Mouse (Mus musculus) heart, embryonic 14.5 days (tissue): ENCODE measurements around the gene Tbxas1. TPM values are rescaled to one million over a fixed set of nuclear protein-coding genes. Genes with fewer than 3 reads are reported as not detected.

Experiments
- ATAC-seq: fragments of 200-750 bp; cut with Nextera tagmentation; 2 replicates; pipeline ENCODE4 v1.8.0; 2017; ENCODE audit warnings: low read depth, moderate TSS enrichment; ENCODE audit not compliant: insufficient number of reproducible peaks, insufficient read depth, low FRiP score
- H3K27ac ChIP-seq, 2 experiments: fragments of 200-500 bp in 1 of 2; fragments of 300-500 bp in 1 of 2; sonication (generic) in 1 of 2; replicated peaks in 1 of 2; 2 replicates each; pipeline ENCODE4 v1.5.1; 2012 to 2014; ENCODE audit warnings: low read depth in 2 of 2, low read length in 2 of 2, control low read depth in 1 of 2, mild to moderate bottlenecking in 1 of 2, mixed read lengths in 1 of 2; ENCODE audit not compliant: control insufficient read depth in 1 of 2, insufficient read depth in 1 of 2
- H3K27me3 ChIP-seq: fragments of 300-500 bp; sonication (generic); 2 replicates; pipeline ENCODE4 v1.6.1; 2014; ENCODE audit warnings: mild to moderate bottlenecking, low read length, control low read depth; ENCODE audit not compliant: control insufficient read depth, insufficient read depth
- H3K36me3 ChIP-seq: fragments of 300-500 bp; sonication (generic); 2 replicates; pipeline ENCODE4 v1.6.1; 2014; ENCODE audit warnings: mild to moderate bottlenecking, control low read depth, low read length, mixed read lengths; ENCODE audit not compliant: control insufficient read depth, insufficient read depth
- H3K4me1 ChIP-seq, 2 experiments: fragments of 200-500 bp in 1 of 2; fragments of 300-500 bp in 1 of 2; sonication (generic) in 1 of 2; 2 replicates each; pipeline ENCODE4 v1.6.1; 2012 to 2014; ENCODE audit warnings: low read length in 2 of 2, control low read depth in 1 of 2, mixed read lengths in 1 of 2; ENCODE audit not compliant: control insufficient read depth in 2 of 2, insufficient read depth in 2 of 2
- H3K4me2 ChIP-seq: fragments of 300-500 bp; sonication (generic); 2 replicates; pipeline ENCODE4 v1.6.1; 2014; ENCODE audit warnings: mild to moderate bottlenecking, low read length
- H3K4me3 ChIP-seq, 2 experiments: fragments of 200-500 bp in 1 of 2; fragments of 300-500 bp in 1 of 2; sonication (generic) in 1 of 2; 2 replicates each; pipeline ENCODE4 v1.5.1; 2012 to 2014; ENCODE audit warnings: low read length in 2 of 2, mild to moderate bottlenecking in 2 of 2, control low read depth in 1 of 2, low read depth in 1 of 2, moderate library complexity in 1 of 2; ENCODE audit not compliant: control insufficient read depth in 1 of 2, insufficient read depth in 1 of 2
- H3K9ac ChIP-seq: fragments of 300-500 bp; sonication (generic); 2 replicates; pipeline ENCODE4 v1.6.1; 2014; ENCODE audit warnings: mild to moderate bottlenecking, low read length
- H3K9me3 ChIP-seq: fragments of 300-500 bp; sonication (generic); 2 replicates; pipeline ENCODE4 v1.6.1; 2016; ENCODE audit warnings: low read length, control low read depth; ENCODE audit not compliant: control insufficient read depth
- WGBS: fragments of 180-500 bp; shearing (Covaris S2); extraction: QIAGEN DNeasy Blood & Tissue Kit; methylation state at CpG from one replicate; pipeline ENCODE4 v1.1.7; 2014; 5-methylcytosine and 5-hydroxymethylcytosine counted together
- polyA plus RNA-seq: library from polyadenylated mRNA; unstranded; fragments of >200 nt; fragmentation: Nextera tagmentation; extraction: Ambion mirVana; gene quantifications from 2 replicates; pipeline ENCODE4 v1.2.1, GENCODE M21; 2014

Tbxas1 gene
- polyA plus RNA-seq, 1 experiment from 2014 or later, result 1.5 TPM

DNA sequence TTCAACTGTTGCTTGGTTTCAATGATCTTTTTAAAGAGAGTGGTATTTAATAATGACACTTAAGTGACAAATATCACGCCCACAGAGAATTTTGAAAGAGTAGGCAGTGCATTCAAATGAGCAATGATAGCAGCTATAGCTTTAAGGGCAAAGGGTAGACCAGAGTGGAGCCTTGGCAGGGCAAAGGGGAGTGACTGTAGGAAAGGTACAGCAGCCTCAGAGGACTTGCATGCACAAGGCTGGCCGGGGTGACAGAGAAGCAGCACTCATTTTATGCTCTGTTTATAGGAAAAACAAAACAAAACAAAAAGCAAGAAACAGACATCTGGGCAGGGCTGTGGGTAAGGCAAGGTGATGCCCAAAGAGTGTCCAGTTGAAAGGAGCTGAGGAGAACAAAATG lies 6.3 kb downstream of the Tbxas1 start:
- Histone ChIP-seq H3K9ac (no peak overlapping the region), H3K27me3 (no peaks in the 10 kb centered on the region), H3K4me1 (0 out of 4 replicates have a peak, but pooled peaks cover 5 to 10% of the 10 kb centered on the region in 2 experiments), H3K9me3 (no peaks in the 10 kb centered on the region), H3K4me2 (no peak overlapping the region), H3K27ac (no peak overlapping the region), H3K4me3 (no peak overlapping the region), H3K36me3 (no peaks in the 10 kb centered on the region)
- WGBS, result 77% methylated on average over 2 of the region's 2 CpGs
- no peak for ATAC-seq

DNA sequence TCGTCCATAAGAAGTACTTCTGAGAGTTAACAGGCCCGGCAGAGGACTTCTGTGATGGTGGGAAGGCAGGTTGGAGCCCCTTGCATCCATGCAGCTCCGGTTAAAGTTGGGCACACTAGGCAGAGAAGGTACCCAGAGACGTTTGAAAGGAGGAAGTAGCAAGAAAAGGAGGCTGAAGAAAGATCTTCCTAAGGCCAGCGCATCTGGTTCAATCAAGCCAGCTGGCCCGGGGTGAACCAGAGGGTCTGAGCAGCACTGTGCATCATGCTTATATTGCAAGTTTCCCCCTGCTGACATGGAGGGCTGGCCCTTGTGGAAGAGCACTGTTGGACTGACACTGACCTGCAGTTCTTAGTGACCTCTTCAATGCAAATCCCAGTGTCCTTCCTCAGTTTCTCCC lies 6.8 kb downstream of the Tbxas1 start:
- no peaks in the 10 kb centered on the region for H3K9me3 ChIP-seq
- ATAC-seq, result no peak
- 60% methylated on average over 6 of the region's 6 CpGs for WGBS

DNA sequence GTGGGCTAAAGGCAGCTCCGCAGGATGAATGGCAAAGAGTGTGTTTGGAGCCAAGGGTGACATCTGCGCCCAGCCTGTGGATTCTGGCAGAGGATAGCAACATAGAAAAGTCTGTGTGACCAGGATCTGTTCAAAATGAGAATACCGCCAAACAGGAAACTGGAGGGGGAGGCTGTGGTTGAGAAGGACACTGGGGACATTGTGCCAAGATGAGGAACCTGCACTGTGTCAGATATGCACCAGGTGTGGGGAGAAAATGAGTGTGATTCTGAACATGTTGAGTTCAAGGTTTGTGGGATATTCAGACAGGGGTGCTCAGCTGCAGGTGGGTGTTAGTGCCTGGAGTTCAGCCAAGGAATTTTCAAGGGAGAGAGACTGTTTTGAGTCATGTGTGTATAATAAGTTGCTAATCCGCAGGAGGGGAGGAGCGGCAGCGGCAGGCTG lies 7.5 kb downstream of the Tbxas1 start:
- no peaks in the 10 kb centered on the region for H3K36me3 ChIP-seq
- WGBS, result 67% methylated on average over 6 of the region's 6 CpGs
- H3K4me3 ChIP-seq, result no peak overlapping the region
- H3K4me1 ChIP-seq, result 0 out of 4 replicates have a peak, but pooled peaks cover 5 to 8% of the 10 kb centered on the region in 2 experiments
- ATAC-seq, result no peak
- no peaks in the 10 kb centered on the region for H3K9me3 ChIP-seq
- no peak overlapping the region for H3K4me2 ChIP-seq
- H3K9ac ChIP-seq, result no peak overlapping the region
- no peaks in the 10 kb centered on the region for H3K27me3 ChIP-seq
- no peak overlapping the region for H3K27ac ChIP-seq

More for the DNA sequence above, 6.8 kb downstream of the Tbxas1 start:
- no peak overlapping the region for H3K27ac ChIP-seq
- H3K27me3 ChIP-seq, result no peaks in the 10 kb centered on the region
- H3K36me3 ChIP-seq, result no peaks in the 10 kb centered on the region
- no peak overlapping the region for H3K4me2 ChIP-seq
- 0 out of 4 replicates have a peak, but pooled peaks cover 5 to 10% of the 10 kb centered on the region in 2 experiments for H3K4me1 ChIP-seq
- H3K9ac ChIP-seq, result no peak overlapping the region
- no peak overlapping the region for H3K4me3 ChIP-seq

DNA sequence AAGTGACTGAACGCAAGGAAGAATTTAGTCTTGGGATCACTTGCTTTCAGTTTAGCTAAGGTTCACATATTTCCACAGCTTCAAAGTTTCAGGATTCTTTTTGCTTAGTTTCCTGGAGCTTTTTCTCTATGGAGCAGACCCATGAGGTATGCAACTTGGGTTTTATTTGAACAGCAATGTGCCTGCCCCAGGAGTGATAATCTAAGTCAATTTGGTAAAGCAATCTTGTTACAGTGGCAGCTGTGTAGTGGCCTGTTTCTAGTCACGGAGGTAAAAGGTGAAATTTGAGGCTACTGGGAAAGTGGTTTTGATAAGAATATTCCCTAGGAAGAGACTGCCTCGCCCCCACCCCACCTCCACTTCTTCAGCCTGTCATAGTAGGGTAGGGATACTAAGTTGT lies 9.3 kb downstream of the Tbxas1 start:
- Histone ChIP-seq H3K9ac (no peak overlapping the region), H3K27ac (no peak overlapping the region), H3K4me2 (no peak overlapping the region), H3K4me1 (0 out of 4 replicates have a peak, but pooled peaks cover 5 to 8% of the 10 kb centered on the region in 2 experiments), H3K9me3 (no peaks in the 10 kb centered on the region), H3K36me3 (no peaks in the 10 kb centered on the region), H3K4me3 (no peak overlapping the region), H3K27me3 (no peaks in the 10 kb centered on the region)
- WGBS, result 45% methylated on average over 3 of the region's 3 CpGs
- no peak for ATAC-seq

DNA sequence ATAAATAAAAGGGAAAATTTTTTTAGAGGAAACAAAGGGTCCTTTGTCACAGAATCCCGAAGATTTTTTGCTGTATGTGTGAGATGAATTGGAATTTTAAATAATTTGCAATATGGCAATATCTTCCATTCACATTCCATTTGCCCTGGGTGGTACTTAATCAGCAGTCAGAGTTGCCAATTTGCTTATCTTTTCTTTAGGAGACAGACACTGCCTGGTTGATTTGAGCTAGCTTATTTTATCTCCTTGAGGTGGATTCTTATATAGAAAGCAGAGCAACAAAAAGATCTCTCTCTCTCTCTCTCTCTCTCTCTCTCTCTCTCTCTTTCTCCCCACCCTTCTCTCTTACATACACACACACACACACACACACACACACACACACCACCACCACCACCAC lies 9.9 kb downstream of the Tbxas1 start:
- ATAC-seq, result no peak

DNA sequence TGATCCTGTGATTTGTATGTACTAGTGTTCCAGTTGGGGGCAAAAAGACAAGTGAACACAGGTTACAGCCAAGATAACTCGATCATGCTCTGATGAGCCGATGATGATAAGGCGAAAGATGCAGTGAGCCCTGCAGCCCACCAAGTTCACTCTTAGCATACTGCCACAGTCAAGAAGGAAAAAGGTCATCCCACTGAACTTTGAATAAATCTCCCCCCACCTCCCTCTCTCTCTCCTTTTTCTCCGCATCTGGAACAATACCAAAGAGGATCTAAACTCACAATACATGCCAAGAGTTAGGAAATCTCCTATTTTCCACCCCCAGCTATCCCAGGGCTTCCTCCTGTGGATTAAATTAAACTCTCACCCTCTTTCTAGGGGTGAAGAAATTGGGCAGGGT lies 12.2 kb downstream of the Tbxas1 start:
- Histone ChIP-seq H3K9ac (no peak overlapping the region), H3K36me3 (no peaks in the 10 kb centered on the region), H3K9me3 (no peaks in the 10 kb centered on the region), H3K4me3 (no peak overlapping the region), H3K27me3 (no peaks in the 10 kb centered on the region), H3K27ac (no peak overlapping the region), H3K4me2 (no peak overlapping the region), H3K4me1 (0 out of 4 replicates have a peak, but pooled peaks cover 5 to 8% of the 10 kb centered on the region in 2 experiments)
- 82% methylated on average over 4 of the region's 4 CpGs for WGBS
- no peak for ATAC-seq

More for the DNA sequence above, 9.9 kb downstream of the Tbxas1 start:
- no peak overlapping the region for H3K9ac ChIP-seq
- H3K9me3 ChIP-seq, result no peaks in the 10 kb centered on the region
- no peak overlapping the region for H3K4me2 ChIP-seq
- WGBS, result 81% methylated on average over 1 of the region's 1 CpGs
- no peaks in the 10 kb centered on the region for H3K36me3 ChIP-seq
- H3K27me3 ChIP-seq, result no peaks in the 10 kb centered on the region
- H3K4me1 ChIP-seq, result 0 out of 4 replicates have a peak, but pooled peaks cover 5 to 8% of the 10 kb centered on the region in 2 experiments
- no peak overlapping the region for H3K4me3 ChIP-seq
- no peak overlapping the region for H3K27ac ChIP-seq

DNA sequence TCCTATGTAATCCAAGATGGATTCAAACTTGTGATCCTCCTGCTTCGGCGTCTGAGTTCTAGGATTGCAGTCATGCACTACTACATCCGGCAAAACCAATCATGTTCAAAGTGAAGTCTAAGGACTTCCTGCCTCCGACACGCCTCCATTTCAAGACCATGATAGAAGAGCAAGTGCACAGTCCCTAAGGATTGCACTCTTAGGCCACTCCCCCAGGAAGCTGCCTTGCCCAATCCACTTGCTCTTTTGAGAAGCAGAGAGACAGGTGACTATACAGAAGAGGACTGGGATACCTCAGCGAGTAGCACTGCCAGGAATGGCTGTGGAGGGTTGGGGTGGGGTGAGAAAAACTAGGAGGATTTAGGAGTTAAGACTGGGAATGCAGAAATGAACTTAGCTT lies 14.0 kb downstream of the Tbxas1 start:
- Histone ChIP-seq H3K9ac (no peak overlapping the region), H3K36me3 (no peaks in the 10 kb centered on the region), H3K4me2 (no peak overlapping the region), H3K4me3 (no peak overlapping the region), H3K27ac (no peak overlapping the region), H3K9me3 (no peaks in the 10 kb centered on the region), H3K4me1 (no peaks in the 10 kb centered on the region), H3K27me3 (no peaks in the 10 kb centered on the region)
- ATAC-seq, result no peak
- WGBS, result 73% methylated on average over 6 of the region's 6 CpGs

DNA sequence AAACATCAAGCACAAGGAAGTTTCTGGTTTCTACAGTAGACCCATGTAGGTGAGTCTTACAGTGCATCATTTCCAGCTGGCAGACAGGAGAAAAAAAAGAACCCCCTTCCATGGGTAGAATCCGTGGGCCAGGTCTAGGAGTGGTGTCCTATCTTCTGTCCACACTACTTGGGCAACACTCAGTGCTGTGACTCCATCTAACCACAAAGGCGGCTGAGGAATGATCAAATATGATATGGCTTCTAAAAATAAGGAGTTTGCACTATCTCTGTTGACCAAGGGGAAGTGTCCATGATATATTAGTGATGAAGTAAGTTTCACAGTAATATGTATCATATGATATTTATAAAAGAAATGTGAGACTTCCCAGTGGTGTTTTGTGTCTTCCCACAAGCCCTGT lies 16.8 kb downstream of the Tbxas1 start:
- no peaks in the 10 kb centered on the region for H3K36me3 ChIP-seq
- H3K9me3 ChIP-seq, result no peaks in the 10 kb centered on the region
- H3K4me1 ChIP-seq, result peaks cover 0 to under 1% of the 10 kb centered on the region in 2 experiments; a peak in 1 of 4 replicates
- 49% methylated on average over 2 of the region's 2 CpGs for WGBS
- ATAC-seq, result no peak
- H3K27me3 ChIP-seq, result no peaks in the 10 kb centered on the region
- no peak overlapping the region for H3K4me2 ChIP-seq
- no peak overlapping the region for H3K4me3 ChIP-seq
- H3K9ac ChIP-seq, result no peak overlapping the region
- no peak overlapping the region for H3K27ac ChIP-seq
